Mouse (Mus musculus): ENCODE results near the gene Rgs14. TPM values are rescaled to one million over a fixed set of nuclear protein-coding genes. Genes with fewer than 3 reads are reported as not detected.

Gene Rgs14
- polyA plus RNA-seq, 1 experiment from 2014 or later, result 0.58 TPM

Other genes with a start within 250 kb of the Rgs14 start
- gene Gm17617, start 236.2 kb upstream of the Rgs14 start, polyA plus RNA-seq (2016; fragmentation: Nextera tagmentation; extraction: Ambion mirVana), result not detected in 2 replicates
- 0.16 and 0.30 TPM in 2 replicates for gene Fgfr4, start 217.1 kb upstream of the Rgs14 start, polyA plus RNA-seq (2016; fragmentation: Nextera tagmentation; extraction: Ambion mirVana)
- gene Nsd1, start 159.9 kb upstream of the Rgs14 start, polyA plus RNA-seq (2016; fragmentation: Nextera tagmentation; extraction: Ambion mirVana), result 66.8 and 70.1 TPM in 2 replicates
- gene Prelid1, start 49.2 kb upstream of the Rgs14 start, polyA plus RNA-seq (2016; fragmentation: Nextera tagmentation; extraction: Ambion mirVana), result 502 and 512 TPM in 2 replicates
- gene Rab24, start 47.8 kb upstream of the Rgs14 start, polyA plus RNA-seq (2016; fragmentation: Nextera tagmentation; extraction: Ambion mirVana), result 67.1 and 76.5 TPM in 2 replicates
- gene Mxd3, start 39.9 kb upstream of the Rgs14 start, polyA plus RNA-seq (2016; fragmentation: Nextera tagmentation; extraction: Ambion mirVana), result 23.0 and 28.5 TPM in 2 replicates
- 97.8 and 100 TPM in 2 replicates for gene Lman2, start 6.9 kb upstream of the Rgs14 start, polyA plus RNA-seq (2016; fragmentation: Nextera tagmentation; extraction: Ambion mirVana)
- gene Slc34a1, start 28.5 kb downstream of the Rgs14 start, polyA plus RNA-seq (2016; fragmentation: Nextera tagmentation; extraction: Ambion mirVana), result not detected in 2 replicates
- not detected in 2 replicates for gene Pfn3, start 45.5 kb downstream of the Rgs14 start, polyA plus RNA-seq (2016; fragmentation: Nextera tagmentation; extraction: Ambion mirVana)
- not detected in 2 replicates for gene F12, start 57.1 kb downstream of the Rgs14 start, polyA plus RNA-seq (2016; fragmentation: Nextera tagmentation; extraction: Ambion mirVana)
- 44.8 and 51.1 TPM in 2 replicates for gene Grk6, start 75.3 kb downstream of the Rgs14 start, polyA plus RNA-seq (2016; fragmentation: Nextera tagmentation; extraction: Ambion mirVana)
- 0.75 and 0.88 TPM in 2 replicates for gene Prr7, start 94.5 kb downstream of the Rgs14 start, polyA plus RNA-seq (2016; fragmentation: Nextera tagmentation; extraction: Ambion mirVana)
- gene Dbn1, start 118.4 kb downstream of the Rgs14 start, polyA plus RNA-seq (2016; fragmentation: Nextera tagmentation; extraction: Ambion mirVana), result 346 and 355 TPM in 2 replicates
- 200 and 209 TPM in 2 replicates for gene Pdlim7, start 143.9 kb downstream of the Rgs14 start, polyA plus RNA-seq (2016; fragmentation: Nextera tagmentation; extraction: Ambion mirVana)
- 3.3 and 4.2 TPM in 2 replicates for gene Dok3, start 159.6 kb downstream of the Rgs14 start, polyA plus RNA-seq (2016; fragmentation: Nextera tagmentation; extraction: Ambion mirVana)
- 96.5 and 98.2 TPM in 2 replicates for gene Ddx41, start 166.9 kb downstream of the Rgs14 start, polyA plus RNA-seq (2016; fragmentation: Nextera tagmentation; extraction: Ambion mirVana)
- gene Fam193b, start 201.4 kb downstream of the Rgs14 start, polyA plus RNA-seq (2016; fragmentation: Nextera tagmentation; extraction: Ambion mirVana), result 55.6 and 57.8 TPM in 2 replicates
- 129 and 141 TPM in 2 replicates for gene Tmed9, start 204.0 kb downstream of the Rgs14 start, polyA plus RNA-seq (2016; fragmentation: Nextera tagmentation; extraction: Ambion mirVana)
- 26.6 and 28.9 TPM in 2 replicates for gene B4galt7, start 230.2 kb downstream of the Rgs14 start, polyA plus RNA-seq (2016; fragmentation: Nextera tagmentation; extraction: Ambion mirVana)

Data from forebrain, embryonic 10.5 days (tissue).